Mouse (Mus musculus) neutrophil, adult 59 days (primary cell): ENCODE measurements around the gene Mfap1a. TPM values are rescaled to one million over a fixed set of nuclear protein-coding genes. Genes with fewer than 3 reads are reported as not detected.

Source experiments
- total RNA-seq, 2 experiments: library from RNA; stranded (reverse); gene quantifications; 1 replicate in 1 of 2; 2 replicates in 1 of 2; pipeline ENCODE4 v1.2.4; 2023

The Mfap1a gene
- total RNA-seq, result 10 to 100 TPM; 34.1 to 35.0 TPM

DNA sequence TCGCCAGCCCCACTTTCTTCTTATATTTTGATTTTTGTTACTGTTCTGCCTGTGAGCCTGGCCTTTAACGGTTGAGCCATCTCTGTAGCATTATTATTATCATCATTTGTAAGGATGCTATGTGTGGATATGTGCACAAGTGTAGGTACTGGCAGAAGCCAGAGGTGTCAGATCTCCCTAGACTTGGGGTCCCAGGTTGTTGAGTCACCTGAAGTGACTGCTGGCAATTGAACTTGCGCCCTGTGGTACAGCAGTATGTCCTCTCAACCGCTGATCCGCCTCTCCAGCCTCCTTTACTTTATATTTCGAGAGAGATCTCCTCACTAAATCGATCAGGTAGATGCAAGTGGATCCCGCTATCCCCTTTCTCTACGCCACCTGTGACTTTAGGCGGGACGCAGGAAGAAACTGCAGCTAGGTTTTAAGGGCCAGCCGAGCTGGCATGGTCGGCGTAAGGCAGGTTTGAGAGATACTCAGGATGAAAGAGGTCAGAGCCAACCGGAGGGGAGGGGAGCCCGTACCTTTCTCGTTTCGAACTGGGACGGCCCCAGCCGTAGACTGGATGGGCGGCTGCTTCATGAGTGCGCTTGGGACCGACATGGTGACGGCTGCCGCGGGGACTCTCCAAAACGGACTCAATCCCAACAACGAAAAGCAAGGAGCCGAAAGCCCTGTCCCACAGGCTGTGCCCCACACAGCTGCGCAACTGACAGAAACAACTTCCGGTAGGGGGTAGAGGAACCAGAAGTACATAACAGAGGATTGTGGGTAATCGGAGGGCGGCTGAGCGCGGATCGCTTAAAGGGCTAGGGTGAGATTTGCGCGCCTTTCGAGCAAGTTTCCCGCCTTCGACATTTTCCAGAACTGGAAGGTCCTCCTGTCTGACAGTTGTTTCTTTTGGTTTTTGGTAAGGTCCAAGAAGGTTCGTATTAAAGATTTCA is at the start of gene Mfap1a, which contains the start of gene Wdr76:
Gene Mfap1a (minus strand): TSS at position 724 of the 941 bp plus-strand sequence.
Gene Wdr76 (plus strand): TSS at position 782 of the 941 bp plus-strand sequence.

DNA sequence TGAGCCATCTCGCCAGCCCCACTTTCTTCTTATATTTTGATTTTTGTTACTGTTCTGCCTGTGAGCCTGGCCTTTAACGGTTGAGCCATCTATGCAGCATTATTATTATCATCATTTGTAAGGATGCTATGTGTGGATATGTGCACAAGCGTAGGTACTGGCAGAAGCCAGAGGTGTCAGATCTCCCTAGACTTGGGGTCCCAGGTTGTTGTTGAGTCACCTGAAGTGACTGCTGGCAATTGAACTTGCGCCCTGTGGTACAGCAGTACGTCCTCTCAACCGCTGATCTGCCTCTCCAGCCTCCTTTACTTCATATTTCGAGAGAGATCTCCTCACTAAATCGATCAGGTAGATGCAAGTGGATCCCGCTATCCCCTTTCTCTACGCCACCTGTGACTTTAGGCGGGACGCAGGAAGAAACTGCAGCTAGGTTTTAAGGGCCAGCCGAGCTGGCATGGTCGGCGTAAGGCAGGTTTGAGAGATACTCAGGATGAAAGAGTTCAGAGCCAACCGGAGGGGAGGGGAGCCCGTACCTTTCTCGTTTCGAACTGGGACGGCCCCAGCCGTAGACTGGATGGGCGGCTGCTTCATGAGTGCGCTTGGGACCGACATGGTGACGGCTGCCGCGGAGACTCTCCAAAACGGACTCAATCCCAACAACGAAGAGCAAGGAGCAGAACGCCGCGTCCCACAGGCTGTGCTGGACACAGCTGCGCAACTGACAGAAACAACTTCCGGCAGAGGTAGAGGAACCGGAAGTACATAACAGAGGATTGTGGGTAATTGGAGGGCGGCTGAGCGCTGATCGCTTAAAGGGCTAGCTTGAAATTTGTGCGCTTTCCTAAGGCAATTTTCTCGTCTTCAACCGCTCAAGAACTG is 32.9 kb downstream of the Mfap1a start, which contains the start of gene Mfap1b:
Gene Mfap1b (minus strand): TSS at position 767 of the 879 bp plus-strand sequence.

DNA sequence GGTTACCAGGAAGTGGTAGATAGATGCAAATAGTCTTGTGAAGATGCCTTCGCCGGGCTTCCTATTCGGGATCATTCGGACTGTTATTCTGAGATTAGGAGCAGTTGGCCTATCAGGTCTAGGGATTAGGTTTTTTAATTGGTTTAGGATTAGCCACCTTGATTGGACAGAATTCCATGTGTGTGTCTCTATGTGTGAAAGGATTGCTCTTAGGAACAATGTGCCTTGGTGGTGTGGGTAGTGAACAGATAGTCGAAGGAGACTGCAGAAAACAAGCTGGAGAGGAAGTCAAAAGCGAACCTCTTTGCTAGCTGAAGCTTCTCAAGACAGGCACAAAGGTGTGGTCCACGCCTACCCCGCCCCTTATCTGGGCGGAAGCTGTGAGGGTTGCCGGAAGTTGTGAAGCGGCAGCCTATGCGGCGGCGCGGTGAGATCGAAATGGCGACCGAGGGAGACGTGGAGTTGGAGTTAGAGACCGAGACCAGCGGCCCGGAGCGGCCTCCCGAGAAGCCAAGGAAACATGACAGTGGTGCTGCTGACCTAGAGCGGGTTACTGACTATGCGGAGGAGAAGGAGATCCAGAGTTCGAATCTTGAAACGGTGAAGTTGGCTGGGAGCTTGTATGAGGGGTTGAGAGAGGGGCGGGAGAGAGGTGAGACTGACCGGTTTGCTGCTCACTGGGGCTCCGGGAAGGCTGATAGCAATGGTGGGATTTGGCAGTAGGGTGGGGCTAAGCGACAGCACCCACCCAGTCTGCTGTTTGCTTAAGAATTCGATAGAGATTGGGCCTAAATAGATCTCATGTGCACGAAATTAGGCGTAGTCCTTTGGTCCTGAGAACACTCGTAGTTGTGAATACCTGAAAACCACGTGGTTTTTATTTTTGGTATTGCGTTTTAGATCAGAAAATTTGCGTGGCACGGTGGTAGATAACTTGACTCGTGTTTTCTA is 49.5 kb downstream of the Mfap1a start, which contains the start of gene Serinc4:
Gene Serinc4 (minus strand): TSS at position 90 of the 951 bp plus-strand sequence.

DNA sequence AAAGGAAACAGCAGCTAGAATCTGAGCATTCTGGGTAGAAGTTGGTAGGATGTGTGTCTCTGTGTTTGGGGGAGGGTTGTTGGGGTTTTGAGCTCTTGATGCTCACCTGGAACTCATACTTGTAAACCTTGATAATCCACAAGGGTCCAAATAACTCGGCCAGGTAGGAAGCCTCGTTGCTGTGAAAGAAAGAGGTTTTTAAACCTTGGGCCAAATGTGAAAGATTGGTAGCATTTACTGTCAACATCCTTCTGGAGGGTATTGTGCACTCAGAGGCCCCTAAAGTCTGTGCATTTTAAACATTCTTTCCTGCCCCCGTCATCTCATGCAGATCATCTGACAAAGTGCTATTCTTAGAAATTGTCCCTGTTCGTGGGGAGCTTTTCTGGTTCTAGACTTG is 53.5 kb downstream of the Mfap1a start, which contains the start of gene Hypk:
Gene Hypk (plus strand): TSS at position 301 of the 400 bp plus-strand sequence.

DNA sequence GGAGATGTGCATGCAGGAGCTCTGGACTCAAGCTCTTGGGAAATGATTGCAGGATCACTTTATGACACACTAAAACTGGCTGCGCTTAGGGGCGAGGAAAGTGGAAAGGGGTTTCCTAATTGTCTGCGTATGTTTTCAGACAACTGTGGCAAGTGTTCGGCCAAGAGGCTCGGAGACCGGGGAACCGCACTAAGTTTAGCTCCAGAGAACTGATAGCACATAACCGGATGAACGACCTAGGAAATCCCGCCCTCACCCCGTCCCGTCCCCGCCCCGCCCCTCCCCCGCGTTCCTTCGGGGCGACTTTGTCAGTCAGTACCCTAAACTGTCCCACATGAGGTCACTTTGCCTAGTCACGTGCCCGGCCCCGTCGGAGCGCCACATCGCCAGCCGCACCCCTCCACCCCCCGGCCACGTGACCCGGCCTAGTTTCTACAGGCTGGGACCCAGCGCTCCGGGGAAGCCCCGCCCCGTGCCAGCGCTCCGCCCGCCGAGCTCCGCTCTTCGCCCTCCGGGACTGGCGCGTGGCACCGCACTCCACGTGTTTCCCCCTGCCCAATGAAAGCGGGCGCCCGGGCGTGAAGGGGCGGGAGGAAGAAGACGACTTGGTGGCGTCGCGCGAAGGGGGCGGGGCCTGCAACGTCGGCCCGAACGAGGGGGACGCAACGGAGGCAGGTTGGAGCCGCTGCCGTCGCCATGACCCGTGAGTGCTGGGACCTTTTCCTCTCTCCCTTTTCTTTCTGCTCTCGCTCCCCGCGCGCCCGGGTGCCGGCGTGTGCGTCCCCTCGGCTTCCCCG is 57.5 kb downstream of the Mfap1a start, which contains the start of gene Serf2:
Gene Serf2 (plus strand): TSS at position 457 of the 797 bp plus-strand sequence.

DNA sequence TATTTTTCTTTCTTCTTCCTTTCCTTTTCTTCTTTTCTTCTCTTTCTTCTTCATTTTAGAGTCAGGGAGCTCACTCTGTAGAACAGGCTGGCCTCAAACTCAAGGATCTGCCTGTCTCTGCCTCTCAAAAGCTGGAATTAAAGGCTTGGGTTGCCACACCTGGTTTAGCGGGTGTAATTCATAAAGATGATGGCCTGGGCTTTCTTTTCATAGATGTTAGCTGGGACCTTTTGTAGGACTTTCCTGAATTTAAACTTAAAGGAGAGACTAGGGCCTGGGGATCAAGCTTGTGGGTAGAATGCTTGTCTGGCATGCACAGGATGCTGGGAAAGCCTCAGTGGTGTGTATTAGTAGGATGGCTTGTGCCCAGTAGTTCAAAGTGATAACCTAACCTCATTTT is 62.3 kb downstream of the Mfap1a start, which contains the start of gene Ell3:
Gene Ell3 (minus strand): TSS at position 101 of the 400 bp plus-strand sequence.

Other genes starting within 250 kb of the Mfap1a start
- 10 to 100 TPM; 20.1 to 27.0 TPM for gene Trp53bp1, start 235.3 kb downstream of the Mfap1a start, total RNA-seq
- under 1 TPM; 0.11 TPM for gene Map1a, start 217.1 kb downstream of the Mfap1a start, total RNA-seq
- 10 to 100 TPM; 10.7 to 14.3 TPM for gene Ppip5k1, start 151.3 kb downstream of the Mfap1a start, total RNA-seq
- not detected for gene Ckmt1, start 149.0 kb downstream of the Mfap1a start, total RNA-seq
- gene Strc, start 119.5 kb downstream of the Mfap1a start, total RNA-seq, result under 1 TPM; 0.11 to 0.42 TPM
- gene Pdia3, start 92.9 kb downstream of the Mfap1a start, total RNA-seq, result 100 to 1,000 TPM; 134 to 166 TPM
- gene Catsper2, start 92.9 kb downstream of the Mfap1a start, total RNA-seq, result under 1 TPM; 0.64 TPM
- gene Ell3, start 62.4 kb downstream of the Mfap1a start, total RNA-seq, result under 1 TPM in 1 of 2 experiments, not detected in 1; 0.42 TPM
- gene Serf2, start 57.5 kb downstream of the Mfap1a start, total RNA-seq, result 100 to 1,000 TPM; 376 to 437 TPM
- gene Hypk, start 53.4 kb downstream of the Mfap1a start, total RNA-seq, result 10 to 100 TPM; 28.7 to 28.9 TPM
- gene Serinc4, start 49.9 kb downstream of the Mfap1a start, total RNA-seq, result under 1 TPM; 0.36 to 0.77 TPM
- gene Mfap1b, start 32.6 kb downstream of the Mfap1a start, total RNA-seq, result 10 to 100 TPM; 32.7 to 35.2 TPM
- gene Wdr76, start 58 bp upstream of the Mfap1a start, total RNA-seq, result 10 to 100 TPM; 16.8 to 18.5 TPM